Mouse (Mus musculus) heart, postnatal 36 days (tissue): Measurements from ENCODE around the gene Tex33. TPM values are rescaled to one million over a fixed set of nuclear protein-coding genes. Genes with fewer than 3 reads are reported as not detected.
"Not testable (repeated sequence)": the region's sequence is repeated elsewhere in the genome, so short reads cannot be mapped to it uniquely, and the experiment has no call there.

ENCODE experiments used
- DNase-seq, 2 experiments: peaks; one replicate each; pipeline ENCODE4 v3.0.0; 2021 to 2022
- intact Hi-C: fragments of 180-260 bp; cut with DNase I; formaldehyde crosslinking; loops from one replicate; pipeline ENCODE4 v1.15.1; 2025
- microRNA-seq, 2 experiments: library from miRNA; unstranded; fragments of <30 nt; microRNA quantifications; one replicate each; pipeline ENCODE4 v1.2.0; 2021; ENCODE audit warnings: borderline number of aligned reads in 2 of 2
- total RNA-seq, 2 experiments: library from RNA; stranded (reverse); gene quantifications; 2 replicates each; pipeline ENCODE4 v1.2.3; 2021

The Tex33 gene
- total RNA-seq, 2 experiments from 2014 or later: not detected

DNA sequence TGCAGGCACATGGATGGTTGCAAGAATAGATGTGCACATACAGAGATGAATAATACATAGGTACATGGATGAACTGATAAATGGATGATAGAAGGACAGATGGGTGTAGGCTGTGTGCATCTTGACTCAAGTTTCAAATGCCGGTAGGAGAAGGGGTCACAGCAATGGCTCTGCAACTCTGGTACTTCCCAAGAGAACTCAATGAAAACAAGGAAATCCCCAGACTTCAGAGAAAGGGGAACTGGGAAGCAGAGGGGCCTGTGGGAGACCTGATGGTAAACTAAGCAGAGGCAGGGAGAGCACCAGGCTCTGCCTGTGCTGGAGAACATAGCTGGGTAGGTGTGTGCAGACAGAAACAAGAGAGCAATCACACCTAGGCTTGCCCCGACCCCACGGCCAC, 61.3 kb downstream of the Tex33 start:
- DNase-seq: no peak
- intact Hi-C loops: no loop called here

- intact Hi-C loops: no loop called here
- no peak for DNase-seq
Observed at GRCm38 (mm10) chr15:78332981-78333380, 62.7 kb downstream of the Tex33 start.

- DNase-seq: no peak
- intact Hi-C loops: no loop called here
Observed at GRCm38 (mm10) chr15:78331523-78332340, 64.0 kb downstream of the Tex33 start.

DNA sequence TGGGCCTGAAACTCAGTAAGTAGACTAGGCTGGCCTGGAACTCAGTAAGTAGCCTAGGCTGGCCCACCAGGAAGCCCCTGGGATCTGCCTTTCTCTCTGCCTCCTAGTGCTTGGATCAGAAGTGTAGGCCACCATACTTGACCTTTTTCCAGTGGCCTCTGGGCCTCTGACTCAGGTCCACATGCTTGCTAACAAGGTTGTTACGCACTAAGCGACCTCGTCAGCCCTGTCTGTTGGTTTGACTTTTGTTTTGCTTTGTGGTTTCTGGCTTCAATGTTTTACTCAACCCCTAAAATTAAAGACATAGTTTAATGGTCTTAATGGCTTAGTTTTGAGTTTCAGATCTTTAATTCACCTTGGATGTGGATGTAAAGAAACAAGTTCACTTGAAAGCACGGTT, 65.0 kb downstream of the Tex33 start:
- intact Hi-C loops: no loop called here

GRCm38 (mm10) chr15:78329972-78330371, 65.7 kb downstream of the Tex33 start:
- intact Hi-C loops, DNase-seq: not testable (repeated sequence)

More for the DNA sequence above, 65.0 kb downstream of the Tex33 start:
- no peak for DNase-seq

DNA sequence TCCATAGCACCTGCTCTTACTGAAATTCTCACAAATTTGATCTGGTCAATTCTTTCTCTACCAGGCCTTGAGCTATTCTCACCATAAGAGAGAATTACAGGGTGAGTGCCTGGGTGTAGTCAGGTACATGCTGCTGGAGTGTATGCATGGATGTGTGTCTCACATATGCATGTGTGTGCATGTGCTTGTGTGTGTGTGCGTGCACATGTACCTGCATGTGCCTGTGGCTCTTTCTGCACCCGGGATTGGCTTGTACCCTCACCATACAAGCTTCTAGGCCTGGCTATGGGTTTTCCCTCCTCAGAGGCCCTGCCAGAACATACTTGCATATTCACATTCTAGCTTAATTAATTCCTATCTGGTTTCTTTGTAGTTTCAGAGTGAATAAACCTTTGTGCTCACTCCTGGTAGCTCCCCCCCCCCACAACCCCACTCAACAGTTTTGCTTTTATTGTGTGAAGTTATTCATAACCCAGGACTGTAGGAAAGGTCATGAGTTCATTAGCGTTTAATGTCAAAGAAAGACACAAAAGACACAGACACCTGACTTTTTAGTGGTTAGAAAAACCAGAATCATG, 67.1 kb downstream of the Tex33 start:
- intact Hi-C loops: no loop called here

More for the DNA sequence above, 67.1 kb downstream of the Tex33 start:
- no peak for DNase-seq

Small RNA genes within 50 kb of the gene (microRNA-seq; reads per million reads assigned to microRNA genes)
- gene Mir7676-2: 0 reads per million in 2 experiments

Other genes starting within 250 kb of the Tex33 start
- gene Ift27, start 221.8 kb downstream of the Tex33 start, total RNA-seq: 10 to 100 TPM; 11.4 to 13.4 TPM
- under 1 TPM; 0.42 to 0.57 TPM for gene Pvalb, start 189.5 kb downstream of the Tex33 start, total RNA-seq
- gene Ncf4, start 151.1 kb downstream of the Tex33 start, total RNA-seq: 1 to 10 TPM; 1.0 to 3.2 TPM
- gene Csf2rb2, start 90.2 kb downstream of the Tex33 start, total RNA-seq: under 1 TPM; 0.68 to 0.86 TPM
- 1 to 10 TPM; 2.5 to 2.6 TPM for gene Csf2rb, start 70.2 kb downstream of the Tex33 start, total RNA-seq
- 10 to 100 TPM; 20.2 to 24.4 TPM for gene Tst, start 10.0 kb upstream of the Tex33 start, total RNA-seq
- 10 to 100 TPM; 40.9 to 42.3 TPM for gene Mpst, start 10.5 kb upstream of the Tex33 start, total RNA-seq
- 10 to 100 TPM; 28.0 to 30.3 TPM for gene Kctd17, start 32.7 kb upstream of the Tex33 start, total RNA-seq
- gene Tmprss6, start 72.7 kb upstream of the Tex33 start, total RNA-seq: not detected
- gene Il2rb, start 99.4 kb upstream of the Tex33 start, total RNA-seq: under 1 TPM; 0.39 to 0.54 TPM
- 10 to 100 TPM; 26.2 to 41.8 TPM for gene C1qtnf6, start 135.5 kb upstream of the Tex33 start, total RNA-seq
- not detected for gene Sstr3, start 148.8 kb upstream of the Tex33 start, total RNA-seq
- 1 to 10 TPM; 2.7 to 7.4 TPM for gene Rac2, start 176.9 kb upstream of the Tex33 start, total RNA-seq
- gene Cyth4, start 201.1 kb upstream of the Tex33 start, total RNA-seq: 1 to 10 TPM; 5.3 to 7.7 TPM